Mouse (Mus musculus): ENCODE results near the gene Gosr1.
"Not testable (repeated sequence)": the region's sequence is repeated elsewhere in the genome, so short reads cannot be mapped to it uniquely, and the experiment has no call there.

Gene Gosr1

GRCm38 (mm10) chr11:76735753-76736324 lies 27.5 kb downstream of the Gosr1 start:
- in situ Hi-C loops (cut with MboI) = no loop called here

- in situ Hi-C loops (cut with MboI) = no loop called here
Measured at GRCm38 (mm10) chr11:76734560-76734959, 28.8 kb downstream of the Gosr1 start.

- in situ Hi-C loops (cut with MboI) = no loop called here
Measured at GRCm38 (mm10) chr11:76730650-76731049, 32.7 kb downstream of the Gosr1 start.

- in situ Hi-C loops (cut with MboI) = no loop called here
Measured at GRCm38 (mm10) chr11:76728093-76728492, 35.3 kb downstream of the Gosr1 start.

GRCm38 (mm10) chr11:76723911-76724310 lies 39.5 kb downstream of the Gosr1 start:
- in situ Hi-C loops (cut with MboI) = no loop called here

- in situ Hi-C loops (cut with MboI) = no loop called here
Measured at GRCm38 (mm10) chr11:76717000-76717399, 46.4 kb downstream of the Gosr1 start.

GRCm38 (mm10) chr11:76709625-76710452 lies 53.5 kb downstream of the Gosr1 start:
- in situ Hi-C loops (cut with MboI) = no loop called here

- in situ Hi-C loops (cut with MboI) = no loop called here
Measured at GRCm38 (mm10) chr11:76708881-76709280, 54.5 kb downstream of the Gosr1 start.

GRCm38 (mm10) chr11:76708066-76708465 lies 55.3 kb downstream of the Gosr1 start:
- in situ Hi-C loops (cut with MboI) = no loop called here

GRCm38 (mm10) chr11:76707656-76708055 lies 55.7 kb downstream of the Gosr1 start:
- in situ Hi-C loops (cut with MboI) = no loop called here

GRCm38 (mm10) chr11:76699626-76700025 lies 63.8 kb downstream of the Gosr1 start:
- in situ Hi-C loops (cut with MboI) = no loop called here

GRCm38 (mm10) chr11:76695810-76696209 lies 67.6 kb downstream of the Gosr1 start:
- in situ Hi-C loops (cut with MboI) = no loop called here

- in situ Hi-C loops (cut with MboI) = no loop called here
Measured at GRCm38 (mm10) chr11:76692096-76692495, 71.3 kb downstream of the Gosr1 start.

GRCm38 (mm10) chr11:76685604-76686003 lies 77.8 kb downstream of the Gosr1 start:
- in situ Hi-C loops (cut with MboI) = no loop called here

- in situ Hi-C loops (cut with MboI) = not testable (repeated sequence)
Measured at GRCm38 (mm10) chr11:76679508-76679907, 83.9 kb downstream of the Gosr1 start, which contains the start of gene Trarg1. Trarg1 (plus strand) TSS chr11:76679808.
